Mouse (Mus musculus): ENCODE measurements around the gene Dnajc17. TPM values are rescaled to one million over a fixed set of nuclear protein-coding genes. Genes with fewer than 3 reads are reported as not detected.

Gene Dnajc17
- polyA plus RNA-seq, 1 experiment = 7.8 TPM

DNA sequence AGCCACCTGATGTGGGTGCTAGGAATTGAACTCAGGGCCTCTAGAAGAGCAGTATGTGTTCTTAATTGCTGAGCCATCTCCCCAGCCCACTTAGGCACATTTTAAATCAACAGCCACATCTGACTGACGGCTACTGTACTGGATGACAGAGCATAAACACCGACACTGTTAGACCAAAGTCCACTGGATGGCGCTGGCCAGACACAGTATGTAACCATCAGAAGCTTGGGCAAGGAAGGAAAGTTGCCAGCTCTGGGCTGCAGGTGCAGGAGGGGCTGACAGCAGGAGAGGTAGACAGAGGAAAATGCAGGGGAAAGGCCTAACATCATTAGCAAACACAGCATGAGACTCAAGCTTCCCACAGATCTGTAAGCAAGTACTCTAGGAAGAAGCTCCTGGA lies 31.8 kb downstream of the Dnajc17 start:
- Histone ChIP-seq H3K4me1 (ENCODE audit: control insufficient read depth, insufficient read depth, insufficient read length, low read length) (peaks cover 5% of the 10 kb centered on the region), H3K27ac (replicated peaks; ENCODE audit: low read depth, low read length) (no peak overlapping the region), H3K4me3 (ENCODE audit: insufficient read depth, low read depth, low read length) (no peak overlapping the region)

DNA sequence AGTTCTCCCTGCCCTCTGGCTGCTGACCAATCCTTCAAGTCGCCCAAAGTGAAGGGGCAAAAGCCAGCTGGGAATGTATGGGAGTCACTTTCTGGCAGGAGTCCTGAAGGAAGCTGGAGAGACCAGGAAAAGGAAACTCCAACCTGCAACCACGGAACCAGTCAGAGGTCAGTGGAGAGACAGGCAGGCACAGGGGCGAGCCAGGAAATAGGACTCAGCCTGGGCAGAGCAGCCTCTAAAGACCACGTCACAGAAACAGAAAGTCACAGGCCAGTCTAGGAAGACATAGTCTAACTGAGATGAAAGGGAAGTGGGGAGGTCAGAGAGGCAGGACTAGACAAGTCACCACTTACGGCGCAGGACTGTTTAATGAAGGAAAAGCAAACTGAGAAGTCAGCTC lies 33.0 kb downstream of the Dnajc17 start:
- peaks cover 5% of the 10 kb centered on the region for H3K4me1 ChIP-seq (ENCODE audit: control insufficient read depth, insufficient read depth, insufficient read length, low read length)
- H3K4me3 ChIP-seq (ENCODE audit: insufficient read depth, low read depth, low read length) = no peak overlapping the region
- H3K27ac ChIP-seq (replicated peaks; ENCODE audit: low read depth, low read length) = peak overlapping the region; percentile 60; the same call in 1 of the 2 replicates

DNA sequence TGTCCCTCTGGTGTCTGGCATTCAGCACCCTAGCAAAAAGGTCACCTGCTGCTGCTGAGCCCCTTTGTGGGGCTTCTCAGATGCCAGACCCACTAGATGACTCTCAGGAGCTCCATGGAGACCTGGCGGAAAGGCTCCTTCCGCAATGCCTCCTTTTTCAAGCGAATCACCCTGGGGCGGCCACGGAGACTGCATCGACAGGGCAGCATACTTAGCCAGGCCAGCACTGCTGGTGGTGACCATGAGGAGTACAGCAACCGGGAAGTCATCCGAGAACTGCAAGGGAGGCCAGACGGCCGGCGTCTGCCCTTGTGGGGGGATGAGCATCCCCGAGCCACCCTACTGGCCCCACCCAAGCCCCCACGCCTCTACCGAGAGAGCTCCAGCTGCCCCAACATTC lies 33.7 kb downstream of the Dnajc17 start:
- Histone ChIP-seq H3K4me1 (ENCODE audit: control insufficient read depth, insufficient read depth, insufficient read length, low read length) (peaks cover 5% of the 10 kb centered on the region), H3K4me3 (ENCODE audit: insufficient read depth, low read depth, low read length) (no peak overlapping the region), H3K27ac (replicated peaks; ENCODE audit: low read depth, low read length) (no peak overlapping the region)

DNA sequence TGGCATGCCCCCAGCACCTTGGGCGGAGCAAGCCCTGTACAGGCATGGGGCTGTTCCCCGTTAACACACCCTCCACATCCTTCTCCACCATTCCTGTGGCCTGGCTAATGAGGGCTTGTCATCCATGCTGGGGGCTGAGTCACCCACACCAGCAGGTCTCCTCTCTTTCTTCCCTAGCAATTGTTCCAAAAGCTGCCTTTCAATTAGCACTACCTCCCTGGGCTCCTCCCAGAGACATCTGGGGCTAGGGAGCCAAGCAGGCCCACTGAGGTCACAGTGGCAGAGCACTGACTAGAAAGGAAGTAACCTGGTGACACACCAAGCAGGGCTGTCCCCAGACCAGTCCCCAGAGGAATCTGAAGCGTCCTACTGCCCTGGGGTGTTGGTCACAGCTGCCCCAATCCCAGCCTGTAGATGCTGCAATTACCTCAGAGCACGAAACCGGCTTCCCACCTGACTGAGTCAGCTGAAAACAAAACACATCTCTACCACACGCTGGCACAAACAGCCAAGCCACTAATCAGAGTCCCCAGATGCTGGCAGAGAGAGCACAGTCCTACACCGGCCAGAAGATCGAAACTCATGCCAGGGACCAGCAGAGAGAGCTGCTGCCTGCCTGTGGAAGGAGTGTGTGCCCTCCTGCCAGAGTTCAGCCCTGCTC lies 34.5 kb downstream of the Dnajc17 start, which contains the start of gene Gm14137:
Gene Gm14137, plus strand, starts transcription at position 519 of the 661 bp plus-strand sequence.
- Histone ChIP-seq H3K4me1 (ENCODE audit: control insufficient read depth, insufficient read depth, insufficient read length, low read length) (peaks cover 5% of the 10 kb centered on the region), H3K4me3 (ENCODE audit: insufficient read depth, low read depth, low read length) (no peak within 1 kb of the TSS), H3K27ac (replicated peaks; ENCODE audit: low read depth, low read length) (peak within 1 kb of the TSS; percentile 60; the same call in 1 of the 2 replicates)

DNA sequence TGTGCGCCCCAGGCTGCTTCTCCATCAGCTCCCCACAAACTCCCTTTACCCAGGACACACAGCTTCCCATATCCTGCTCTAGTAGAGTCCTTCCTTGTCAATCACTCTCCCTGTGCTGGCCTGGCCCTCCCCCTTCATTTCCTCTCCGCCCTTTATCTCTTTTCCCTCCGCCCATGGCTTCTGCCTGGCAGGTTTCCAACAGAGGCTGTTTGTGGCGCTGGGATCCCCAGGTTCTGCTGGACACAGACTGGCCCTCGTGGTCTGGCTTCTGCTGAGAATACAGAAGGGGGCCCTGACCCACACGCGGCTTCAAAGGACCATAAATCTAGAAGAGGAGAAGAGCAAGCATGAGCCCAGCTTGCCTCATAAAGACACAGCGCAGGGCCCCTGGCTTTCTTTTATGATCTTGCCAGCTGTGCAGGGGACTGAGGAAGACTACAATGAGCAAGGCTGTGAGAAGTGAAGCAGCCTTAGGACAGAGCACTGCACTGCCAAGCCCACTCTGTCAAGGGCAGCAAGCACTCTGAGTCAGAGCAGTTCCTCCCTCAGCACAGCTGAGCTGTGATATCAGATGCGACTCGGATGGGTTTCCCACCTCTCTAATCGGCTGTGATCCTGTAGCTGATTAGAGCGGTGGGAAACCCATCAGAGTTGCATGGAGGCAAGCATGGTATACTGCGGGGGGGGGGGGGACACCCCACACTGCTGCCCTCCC lies 35.6 kb downstream of the Dnajc17 start:
- Histone ChIP-seq H3K27ac (replicated peaks; ENCODE audit: low read depth, low read length) (no peak overlapping the region), H3K4me3 (ENCODE audit: insufficient read depth, low read depth, low read length) (no peak overlapping the region), H3K4me1 (ENCODE audit: control insufficient read depth, insufficient read depth, insufficient read length, low read length) (peaks cover 5% of the 10 kb centered on the region)

DNA sequence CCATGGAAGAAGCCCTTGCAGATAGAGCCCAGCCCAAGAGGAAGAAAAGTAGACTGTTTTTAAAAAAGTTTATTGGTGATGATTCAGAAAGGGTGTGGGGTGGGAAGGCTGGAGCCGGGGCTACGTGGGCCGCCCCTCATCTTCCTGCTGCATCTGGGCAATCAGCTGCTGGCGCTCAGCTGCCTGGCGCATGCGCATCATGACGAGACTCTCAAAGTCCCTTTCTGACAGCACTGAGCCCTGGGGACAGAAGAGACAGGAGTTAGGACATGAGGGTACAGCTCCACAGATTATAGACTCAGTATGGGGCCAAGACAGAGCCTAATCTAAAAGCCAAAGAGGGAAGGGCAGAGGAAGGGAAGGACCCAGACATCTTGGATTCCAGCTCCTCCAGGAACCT lies 36.1 kb downstream of the Dnajc17 start:
- H3K4me1 ChIP-seq (ENCODE audit: control insufficient read depth, insufficient read depth, insufficient read length, low read length) = peaks cover 5% of the 10 kb centered on the region
- no peak overlapping the region for H3K27ac ChIP-seq (replicated peaks; ENCODE audit: low read depth, low read length)
- H3K4me3 ChIP-seq (ENCODE audit: insufficient read depth, low read depth, low read length) = no peak overlapping the region

DNA sequence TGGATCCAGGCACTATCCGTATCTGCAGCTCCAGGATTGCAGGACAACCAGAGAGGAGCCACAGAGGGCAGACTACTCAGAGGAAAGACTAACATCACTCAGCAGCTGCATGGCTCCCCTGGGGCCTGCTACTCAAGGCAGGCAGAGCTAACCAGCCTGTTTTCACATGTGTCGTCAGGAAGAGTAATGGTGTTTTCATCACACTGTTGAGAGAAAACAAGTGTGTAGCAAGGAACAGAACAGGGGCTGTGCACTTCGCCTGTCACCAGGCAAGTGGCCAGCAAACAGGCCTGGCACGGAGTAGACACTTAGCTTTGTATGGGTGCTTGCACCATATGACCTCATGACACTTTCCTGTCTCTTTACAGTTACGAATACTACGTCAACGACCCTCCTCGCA lies 37.0 kb downstream of the Dnajc17 start:
- H3K4me1 ChIP-seq (ENCODE audit: control insufficient read depth, insufficient read depth, insufficient read length, low read length) = peaks cover 9% of the 10 kb centered on the region
- no peak overlapping the region for H3K27ac ChIP-seq (replicated peaks; ENCODE audit: low read depth, low read length)
- no peak overlapping the region for H3K4me3 ChIP-seq (ENCODE audit: insufficient read depth, low read depth, low read length)

DNA sequence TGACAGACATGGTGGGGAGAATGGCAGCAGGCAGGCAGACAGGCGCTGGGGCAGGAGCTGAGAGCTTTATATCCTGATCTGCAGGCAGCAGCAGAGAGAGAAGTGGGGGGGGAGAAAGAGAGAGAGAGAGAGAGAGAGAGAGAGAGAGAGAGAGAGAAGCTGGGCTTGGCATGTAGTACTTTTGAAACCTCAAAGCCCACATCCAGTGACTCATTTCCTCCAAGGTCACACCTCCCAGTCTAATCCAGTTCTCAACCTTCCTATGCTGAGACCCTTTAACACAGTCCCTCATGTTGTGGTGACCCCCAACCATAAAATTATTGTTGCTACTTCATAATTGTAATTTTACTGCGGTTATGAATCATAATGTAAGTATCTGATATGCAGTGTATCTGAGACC lies 38.3 kb downstream of the Dnajc17 start:
- H3K27ac ChIP-seq (replicated peaks; ENCODE audit: low read depth, low read length) = no peak overlapping the region
- peaks cover 9% of the 10 kb centered on the region for H3K4me1 ChIP-seq (ENCODE audit: control insufficient read depth, insufficient read depth, insufficient read length, low read length)
- no peak overlapping the region for H3K4me3 ChIP-seq (ENCODE audit: insufficient read depth, low read depth, low read length)

DNA sequence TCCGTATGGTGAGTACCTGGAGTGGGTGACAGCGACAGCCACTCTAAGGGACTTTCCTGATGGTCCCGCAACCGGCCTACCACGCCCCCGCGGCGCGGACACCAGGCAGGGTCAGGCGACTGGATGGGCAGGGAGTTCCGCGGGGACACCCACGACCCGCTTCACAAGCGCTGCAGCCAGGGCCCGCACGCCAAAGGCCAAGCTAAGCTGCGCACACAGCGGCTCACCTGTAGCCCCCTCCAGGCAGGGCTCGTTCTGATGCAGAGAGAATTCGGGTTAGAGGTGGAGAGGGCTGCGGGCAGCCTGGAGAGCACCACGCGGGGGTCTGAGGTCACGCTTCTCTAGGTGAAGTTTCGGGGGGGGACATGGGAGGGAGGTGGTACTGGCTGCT lies 40.7 kb downstream of the Dnajc17 start:
- Histone ChIP-seq H3K4me3 (ENCODE audit: insufficient read depth, low read depth, low read length) (peak overlapping the region; percentile 70), H3K4me1 (ENCODE audit: control insufficient read depth, insufficient read depth, insufficient read length, low read length) (peaks cover 5% of the 10 kb centered on the region), H3K27ac (replicated peaks; ENCODE audit: low read depth, low read length) (no peak overlapping the region)

DNA sequence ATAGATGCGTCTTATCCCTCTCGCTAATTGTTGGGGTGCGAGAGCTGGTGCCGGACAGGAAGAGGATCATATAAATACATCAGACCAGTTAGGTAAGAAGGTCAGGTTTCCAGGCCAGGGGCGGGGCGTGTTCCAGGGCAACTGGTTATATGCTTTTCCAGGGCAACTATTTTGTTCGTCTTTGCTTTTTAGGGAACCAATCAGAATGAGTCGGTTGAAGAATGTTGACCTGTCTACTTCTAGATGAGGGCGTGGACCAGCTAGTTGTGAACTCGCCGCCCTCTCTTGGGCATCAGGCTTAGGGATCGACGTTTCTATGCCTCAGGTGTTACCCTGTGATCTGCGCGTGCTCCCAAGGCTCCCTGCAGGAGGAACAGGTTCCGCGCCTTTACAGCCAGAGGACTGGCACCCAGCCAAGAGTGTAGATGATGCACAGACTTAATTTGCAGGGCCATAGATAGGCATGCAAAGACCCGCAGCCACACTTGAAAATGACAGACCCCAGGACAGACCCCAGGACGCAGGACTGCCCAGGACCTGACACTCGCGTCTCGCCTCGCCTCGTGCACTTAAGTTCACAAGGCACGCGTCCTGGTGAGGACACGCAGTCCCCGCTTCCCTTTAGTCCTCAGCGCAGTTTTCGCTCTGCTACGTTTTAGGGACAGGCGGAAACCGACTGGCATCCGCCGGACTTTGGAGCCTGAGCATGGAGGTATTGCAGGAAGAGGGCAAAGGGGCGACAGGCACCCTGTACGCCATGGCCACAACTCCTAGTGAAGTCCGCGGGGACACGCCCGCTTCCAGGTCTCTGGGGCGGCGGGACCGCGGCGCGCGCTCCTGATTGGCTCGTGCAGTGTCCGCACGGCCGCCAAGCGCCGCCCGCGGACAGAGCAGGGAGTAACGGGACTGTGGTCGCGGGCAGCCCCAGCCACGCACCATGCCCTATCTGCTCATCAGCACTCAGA lies 41.4 kb downstream of the Dnajc17 start, which contains the start of gene Gchfr:
Gene Gchfr, plus strand, starts transcription at position 873 of the 965 bp plus-strand sequence.
- Histone ChIP-seq H3K4me1 (ENCODE audit: control insufficient read depth, insufficient read depth, insufficient read length, low read length) (peaks cover 4% of the 10 kb centered on the region), H3K4me3 (ENCODE audit: insufficient read depth, low read depth, low read length) (peak within 1 kb of the TSS; percentile 70), H3K27ac (replicated peaks; ENCODE audit: low read depth, low read length) (no peak within 1 kb of the TSS)

DNA sequence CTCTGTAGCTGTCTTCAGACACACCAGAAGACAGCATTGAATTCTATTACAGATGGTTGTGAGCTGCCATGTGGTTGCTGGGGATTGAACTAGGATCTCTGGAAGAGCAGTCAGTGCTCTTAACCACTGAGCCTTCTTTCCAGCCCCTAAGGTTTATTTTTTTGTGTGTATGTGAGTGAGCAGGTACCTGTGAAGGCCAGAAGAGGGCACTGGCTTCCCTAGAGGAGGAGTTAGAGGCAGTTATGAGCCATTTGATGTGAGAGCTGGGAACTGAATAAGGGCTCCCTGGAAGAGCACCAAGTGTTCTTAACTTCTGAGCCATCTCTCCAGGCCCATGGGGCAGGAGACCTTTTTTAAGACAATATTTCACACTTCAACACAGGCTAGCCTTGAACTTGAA lies 43.2 kb downstream of the Dnajc17 start:
- H3K4me1 ChIP-seq (ENCODE audit: control insufficient read depth, insufficient read depth, insufficient read length, low read length) = peaks cover 4% of the 10 kb centered on the region
- no peak overlapping the region for H3K4me3 ChIP-seq (ENCODE audit: insufficient read depth, low read depth, low read length)
- no peak overlapping the region for H3K27ac ChIP-seq (replicated peaks; ENCODE audit: low read depth, low read length)

DNA sequence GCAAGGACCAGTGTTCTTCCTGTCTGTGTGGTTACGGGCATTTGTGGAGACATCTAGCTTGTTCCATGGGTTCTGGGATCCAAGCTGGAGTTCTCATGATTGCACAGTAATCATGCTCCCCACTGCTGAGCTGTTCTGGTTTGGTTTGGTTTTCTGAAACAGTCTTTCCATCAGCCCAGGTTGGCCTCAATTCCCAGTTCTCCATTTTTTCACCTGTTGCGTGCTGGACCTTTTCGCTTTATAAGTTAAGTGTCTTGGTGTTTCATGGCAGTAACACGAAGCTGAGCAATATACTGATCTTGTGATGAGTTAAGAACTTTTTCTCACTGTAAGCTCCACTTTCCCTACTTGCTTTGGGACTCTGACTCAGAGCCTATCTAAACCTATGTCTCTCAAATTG lies 44.6 kb downstream of the Dnajc17 start:
- no peak overlapping the region for H3K4me3 ChIP-seq (ENCODE audit: insufficient read depth, low read depth, low read length)
- H3K4me1 ChIP-seq (ENCODE audit: control insufficient read depth, insufficient read depth, insufficient read length, low read length) = peaks cover 4% of the 10 kb centered on the region
- H3K27ac ChIP-seq (replicated peaks; ENCODE audit: low read depth, low read length) = no peak overlapping the region

DNA sequence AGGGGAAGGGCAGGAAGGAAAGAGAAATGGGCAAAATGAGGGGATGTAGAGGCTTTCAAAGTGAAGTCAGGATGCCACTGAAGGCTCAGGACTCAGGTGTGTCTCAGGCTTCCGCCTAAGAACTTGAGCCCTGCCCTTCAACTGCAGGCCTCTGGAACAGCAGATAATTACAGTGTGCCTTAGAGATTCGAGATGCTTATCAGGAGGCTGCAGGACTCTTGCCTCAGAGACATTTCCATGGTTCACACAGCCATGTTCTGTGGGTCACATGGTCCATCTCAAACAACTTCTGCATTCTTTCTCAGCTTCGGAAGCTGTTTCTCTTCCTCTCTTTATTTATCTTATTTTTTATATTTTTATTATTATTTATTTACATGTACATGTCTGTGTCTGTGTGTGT lies 45.5 kb downstream of the Dnajc17 start:
- Histone ChIP-seq H3K4me3 (ENCODE audit: insufficient read depth, low read depth, low read length) (no peak overlapping the region), H3K27ac (replicated peaks; ENCODE audit: low read depth, low read length) (no peak overlapping the region), H3K4me1 (ENCODE audit: control insufficient read depth, insufficient read depth, insufficient read length, low read length) (peaks cover 4% of the 10 kb centered on the region)

DNA sequence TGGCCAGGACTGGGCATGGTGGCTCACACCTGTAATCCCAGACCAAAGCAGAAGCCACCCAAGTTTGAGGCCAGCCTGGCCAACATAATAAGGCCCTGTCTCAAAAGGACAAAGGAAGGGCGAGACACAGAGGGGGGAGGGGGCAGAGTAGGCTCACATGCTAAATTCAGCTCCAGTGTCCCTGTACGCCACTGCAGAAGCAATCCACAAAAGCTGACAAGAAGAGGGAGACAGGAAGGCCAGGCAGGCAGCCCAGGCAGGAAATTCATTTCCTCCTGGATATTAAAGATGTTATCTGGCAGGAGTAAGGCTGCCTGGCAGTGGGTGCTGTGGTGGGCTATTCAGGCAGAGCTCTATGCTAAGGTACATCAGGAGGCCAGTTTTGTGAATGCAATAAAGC lies 47.3 kb downstream of the Dnajc17 start:
- Histone ChIP-seq H3K4me1 (ENCODE audit: control insufficient read depth, insufficient read depth, insufficient read length, low read length) (no peaks in the 10 kb centered on the region), H3K4me3 (ENCODE audit: insufficient read depth, low read depth, low read length) (no peak overlapping the region), H3K27ac (replicated peaks; ENCODE audit: low read depth, low read length) (no peak overlapping the region)

DNA sequence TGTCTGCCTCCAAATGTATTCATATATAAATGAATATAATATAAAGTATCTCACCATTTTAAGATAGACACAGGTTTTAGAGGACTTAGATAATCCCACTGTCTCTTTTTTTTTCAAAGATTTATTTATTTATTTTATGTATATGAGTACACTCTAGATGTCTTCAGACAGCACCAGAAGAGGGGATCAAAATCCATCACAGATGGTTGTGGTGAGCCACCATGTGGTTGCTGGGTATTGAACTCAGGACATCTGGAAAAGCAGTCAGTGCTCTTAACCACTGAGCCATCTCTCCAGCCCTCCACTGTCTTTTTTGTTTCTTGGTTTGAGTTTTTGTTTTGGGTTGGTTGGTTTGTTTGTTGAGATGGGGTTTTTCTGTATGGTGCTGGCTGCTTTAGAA lies 50.8 kb downstream of the Dnajc17 start:
- Histone ChIP-seq H3K4me1 (ENCODE audit: control insufficient read depth, insufficient read depth, insufficient read length, low read length) (peaks cover 5% of the 10 kb centered on the region), H3K4me3 (ENCODE audit: insufficient read depth, low read depth, low read length) (no peak overlapping the region), H3K27ac (replicated peaks; ENCODE audit: low read depth, low read length) (no peak overlapping the region)
